Mouse (Mus musculus) frontal cortex, adult (tissue): ENCODE results near the gene Triobp.
A peak's percentile ranks its signal among the peaks of the same experiment; 100 is the strongest.

Source experiments
- ATAC-seq: cut with Nextera tagmentation; 2 replicates; pipeline ENCODE4 v1.9.2; 2017; ENCODE audit warnings: mild to moderate bottlenecking, moderate library complexity, mixed read lengths; ENCODE audit not compliant: low TSS enrichment

The Triobp gene

DNA sequence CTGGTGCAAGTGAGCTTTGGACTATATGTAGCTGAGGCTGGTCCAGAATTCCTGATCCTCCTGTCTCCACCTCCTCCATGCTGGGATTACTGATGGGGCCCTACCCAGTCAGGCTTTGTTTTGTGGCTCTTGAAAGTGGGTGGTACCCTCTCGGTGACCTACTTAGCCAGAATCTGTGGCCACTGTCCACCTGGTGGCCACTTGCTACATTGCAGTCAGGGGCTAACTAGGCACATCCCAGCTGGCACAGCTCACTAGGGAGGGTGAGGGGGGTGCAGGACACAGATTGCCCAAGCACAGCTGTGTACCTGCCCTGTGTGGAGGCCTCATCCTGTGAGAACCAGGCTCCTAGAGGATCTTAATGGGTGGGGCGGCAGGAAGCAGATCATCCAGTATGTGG is 15.4 kb downstream of the Triobp start:
- peak; percentile 73; the same call in 1 of the 2 replicates for ATAC-seq

DNA sequence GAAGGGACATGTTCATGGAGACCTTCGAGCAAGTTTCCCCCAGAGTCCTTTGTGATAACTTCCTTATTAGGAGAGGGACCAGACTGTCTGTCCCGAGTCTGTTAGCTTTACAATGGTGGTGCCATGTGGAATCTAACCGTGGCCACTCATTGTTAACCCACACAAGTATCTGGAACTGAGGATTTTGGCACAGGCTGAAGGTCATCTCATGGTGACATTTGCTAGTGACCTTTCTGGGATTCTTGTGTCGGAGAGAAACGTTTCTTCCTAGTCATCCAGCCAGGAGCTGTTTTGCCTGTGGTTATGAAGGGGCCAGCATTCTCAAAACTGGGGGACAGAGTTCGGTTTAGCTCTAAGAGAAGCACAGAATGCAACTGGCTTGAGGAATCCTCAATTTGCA is 24.1 kb downstream of the Triobp start:
- no peak for ATAC-seq

DNA sequence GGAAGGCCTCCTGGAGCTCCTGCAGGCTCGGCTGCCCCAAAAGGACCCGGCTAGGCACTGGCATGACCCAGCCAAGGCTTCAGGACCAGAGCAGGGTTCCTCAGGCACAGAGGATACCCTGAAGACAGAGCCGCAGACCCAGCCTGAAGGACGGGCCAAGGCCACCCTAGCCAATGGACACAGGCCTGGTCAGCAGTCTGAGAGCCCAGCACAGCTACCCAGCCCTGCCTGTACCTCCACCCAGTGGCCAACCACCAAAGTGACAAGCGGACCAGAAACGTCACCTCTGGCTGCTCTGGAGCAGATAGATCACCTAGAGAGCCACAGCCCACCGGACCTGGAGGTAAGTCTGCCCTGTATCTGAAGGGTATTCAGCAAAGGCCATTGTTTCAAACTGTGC is 26.4 kb downstream of the Triobp start:
- ATAC-seq, result no peak; the same call in 1 of the 2 replicates

DNA sequence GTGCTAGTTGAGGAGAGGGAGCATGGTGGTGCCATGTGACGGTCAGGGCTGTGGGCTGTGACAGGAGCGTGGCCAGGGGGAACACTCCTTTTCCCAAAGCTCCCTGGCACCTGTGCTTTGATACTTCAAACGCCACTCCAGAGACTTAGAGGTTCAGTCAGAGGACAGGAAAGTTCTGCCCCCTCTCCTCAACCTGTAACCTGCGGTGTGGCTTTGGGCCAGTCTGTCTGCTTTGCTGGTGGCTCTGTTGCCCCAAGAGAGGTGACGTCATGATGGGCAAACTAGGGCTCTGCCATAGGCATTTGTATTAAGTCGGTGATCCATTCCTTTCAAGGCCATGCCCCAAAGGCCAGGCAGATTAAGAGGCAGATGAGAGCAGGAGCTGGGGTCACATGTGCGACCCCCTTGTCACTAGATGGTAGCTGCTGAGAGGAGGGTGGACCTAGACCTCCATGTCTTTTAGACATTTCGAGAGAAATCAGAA is 30.2 kb downstream of the Triobp start:
- ATAC-seq, result no peak

DNA sequence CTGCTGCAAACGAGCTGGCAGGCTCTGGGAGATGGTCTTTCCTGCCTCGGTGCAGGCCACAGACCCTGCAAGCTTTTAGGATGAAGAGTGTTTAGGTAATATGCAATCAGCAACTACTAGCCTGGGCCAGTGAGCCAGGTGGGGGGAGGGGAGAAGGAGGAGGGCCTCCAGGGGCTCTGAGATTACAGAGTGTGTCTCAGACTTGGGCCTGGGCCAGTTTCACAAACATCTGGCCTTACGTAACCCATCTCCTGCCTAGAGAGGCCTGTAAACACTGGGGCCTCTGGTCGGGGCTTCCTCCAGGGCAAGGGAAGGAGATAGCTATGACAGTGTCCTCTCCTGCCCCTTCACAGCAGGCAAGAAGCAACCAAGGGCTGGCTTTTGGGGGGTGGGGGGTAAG is 31.4 kb downstream of the Triobp start:
- no peak for ATAC-seq

DNA sequence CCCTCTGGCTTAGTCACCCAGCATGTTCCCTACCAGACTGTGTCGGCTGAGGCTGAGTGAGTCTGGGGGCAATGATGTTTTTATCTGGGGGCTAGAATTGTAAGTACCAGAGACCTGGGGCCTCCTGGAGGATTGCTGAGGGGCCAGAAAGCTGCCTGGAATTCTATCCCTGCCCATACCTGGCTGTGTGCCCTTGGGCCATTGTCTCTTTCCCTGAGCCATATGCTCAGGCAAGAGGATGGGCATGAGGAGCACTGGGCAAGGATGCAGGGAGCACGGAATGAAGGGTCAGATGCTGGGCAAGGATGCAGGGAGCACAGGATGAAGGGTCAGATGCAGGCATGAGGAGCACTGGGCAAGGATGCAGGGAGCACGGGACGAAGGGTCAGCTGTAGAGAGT is 32.6 kb downstream of the Triobp start:
- no peak for ATAC-seq

DNA sequence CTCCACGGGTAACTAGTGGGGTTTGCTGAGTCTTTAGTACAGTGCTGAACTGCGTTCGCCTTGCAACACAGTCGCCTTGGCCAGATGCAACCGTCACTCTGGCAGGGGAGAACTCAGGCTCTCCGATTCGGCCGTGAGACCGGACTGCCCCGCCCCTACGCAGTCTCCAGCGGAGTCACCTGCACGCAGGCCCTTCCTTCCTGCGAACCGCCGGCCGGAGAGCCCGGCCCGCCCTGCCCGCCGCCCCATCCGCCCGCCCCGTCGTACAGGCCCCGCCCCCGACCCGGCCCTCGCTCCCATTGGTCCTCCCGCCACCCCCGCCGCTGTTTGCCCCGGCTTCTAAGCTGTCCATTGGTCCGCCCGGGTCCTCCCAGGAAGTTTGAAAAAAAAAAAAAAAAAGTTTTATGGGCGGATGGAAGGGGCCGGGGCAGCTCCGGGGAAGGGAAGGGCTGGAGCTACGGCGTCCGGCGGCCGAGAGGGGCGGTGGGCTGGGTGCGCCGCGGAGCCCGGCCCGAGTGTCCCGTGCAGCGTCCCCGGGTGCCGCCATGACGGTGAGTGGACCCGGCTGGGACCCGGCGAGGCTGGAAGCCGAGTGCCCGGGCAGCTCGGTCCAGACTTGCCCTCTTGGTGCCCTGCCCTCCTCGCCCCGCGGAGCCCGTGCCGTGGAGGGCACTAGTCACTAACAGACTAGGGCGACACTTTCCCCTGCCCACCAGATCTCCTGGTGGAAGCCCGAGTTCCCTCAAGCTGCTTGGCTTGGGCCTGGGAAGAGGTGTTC is 35.3 kb downstream of the Triobp start:
- ATAC-seq, result peak; percentile 47

DNA sequence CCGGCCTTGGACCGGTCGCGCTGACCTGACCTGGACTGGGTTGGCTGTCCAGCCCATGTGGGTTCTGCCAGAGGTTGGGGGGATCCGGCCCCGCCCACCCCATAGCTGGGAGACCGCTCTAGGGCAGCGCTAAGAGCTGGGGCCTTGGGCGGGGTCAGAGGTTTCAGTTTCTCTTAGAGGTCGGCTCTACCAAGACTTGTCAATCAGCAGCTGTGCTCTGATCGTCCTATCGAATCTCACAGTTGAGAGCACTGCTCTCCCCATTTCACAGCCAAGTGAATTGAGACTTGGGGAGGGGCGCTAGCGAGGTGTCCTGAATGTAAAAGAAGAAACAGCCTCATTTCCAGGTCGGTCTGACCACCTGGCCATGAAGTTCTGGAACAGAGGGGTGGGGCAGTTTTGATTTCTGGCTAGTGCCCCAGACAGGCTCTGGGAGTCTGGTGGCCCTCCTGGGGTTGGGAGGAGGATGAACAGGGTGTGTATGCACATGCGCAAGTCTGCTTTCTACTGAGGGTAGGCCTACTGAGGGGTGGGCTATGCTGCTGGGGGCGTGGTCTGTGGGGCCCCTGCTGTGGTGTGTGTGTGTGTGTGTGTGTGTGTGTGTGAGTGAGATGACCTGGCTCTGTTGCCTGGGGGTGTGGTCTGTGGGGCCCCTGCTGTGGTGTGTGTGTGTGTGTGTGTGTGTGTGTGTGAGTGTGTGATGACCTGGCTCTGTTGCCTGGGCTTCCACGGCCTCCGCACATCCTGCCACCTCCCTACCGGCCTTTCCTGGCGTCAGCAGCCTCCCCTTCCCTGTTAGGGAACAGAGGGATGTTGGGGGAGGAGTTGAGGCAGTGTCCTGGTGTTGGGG is 36.1 kb downstream of the Triobp start:
- peak; percentile 44; the same call in 1 of the 2 replicates for ATAC-seq

DNA sequence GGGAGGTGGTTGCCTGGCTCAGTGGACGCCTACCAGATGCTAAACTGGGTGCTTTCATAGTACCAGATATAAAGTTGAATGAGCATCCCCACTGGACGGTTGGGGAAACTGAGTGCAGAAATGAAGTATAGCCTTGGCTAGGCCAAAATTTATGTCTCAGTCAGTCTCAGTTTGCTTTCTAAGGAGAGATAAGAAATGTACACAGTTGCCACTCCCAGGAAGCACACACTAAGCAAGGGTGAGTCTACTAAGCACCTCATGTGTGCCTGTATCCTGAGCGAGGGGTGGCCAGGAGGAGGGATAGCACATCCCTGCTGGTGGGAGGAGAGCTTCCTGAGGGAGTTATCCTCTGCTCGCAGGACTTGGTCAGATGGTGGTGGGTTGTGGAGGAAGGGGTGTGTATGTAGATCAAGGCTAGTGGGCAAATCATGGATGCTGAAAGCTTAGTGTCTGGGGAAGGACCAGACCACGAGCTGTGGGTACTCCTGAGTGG is 36.8 kb downstream of the Triobp start:
- peak; percentile 17; the same call in 1 of the 2 replicates for ATAC-seq

DNA sequence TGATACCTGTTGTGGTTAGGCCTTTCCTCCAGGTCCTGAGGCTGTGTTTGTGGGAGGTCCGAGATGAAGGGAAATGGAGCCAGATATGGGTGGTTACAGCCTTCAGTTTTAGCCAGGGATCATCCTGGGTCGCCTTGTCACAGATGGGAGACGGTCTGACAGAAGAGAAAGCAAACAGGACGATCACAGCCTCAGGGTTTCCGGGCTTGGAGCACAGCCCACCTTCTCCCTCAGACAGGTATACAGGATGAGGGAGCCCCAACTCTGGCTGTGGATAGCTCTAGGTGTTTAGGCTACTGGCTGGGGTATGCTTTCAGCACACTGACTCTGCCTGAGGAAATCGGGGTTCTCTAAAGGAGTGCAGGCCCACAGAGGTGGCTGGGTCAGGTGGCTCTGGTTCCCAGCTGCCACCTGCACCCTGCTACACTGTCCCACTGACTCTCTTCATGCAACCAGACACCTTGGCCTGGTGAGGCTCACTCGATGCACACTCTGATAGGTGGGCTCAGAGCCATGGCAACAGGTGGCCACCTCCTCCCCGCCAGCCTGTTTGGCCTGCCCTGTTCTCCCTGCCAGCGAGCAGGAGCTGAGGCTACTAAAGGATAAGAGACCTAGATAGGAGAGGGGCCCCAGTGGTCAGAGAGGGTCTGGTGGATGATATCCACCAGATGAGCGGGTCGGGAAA is 39.2 kb downstream of the Triobp start:
- ATAC-seq, result no peak

DNA sequence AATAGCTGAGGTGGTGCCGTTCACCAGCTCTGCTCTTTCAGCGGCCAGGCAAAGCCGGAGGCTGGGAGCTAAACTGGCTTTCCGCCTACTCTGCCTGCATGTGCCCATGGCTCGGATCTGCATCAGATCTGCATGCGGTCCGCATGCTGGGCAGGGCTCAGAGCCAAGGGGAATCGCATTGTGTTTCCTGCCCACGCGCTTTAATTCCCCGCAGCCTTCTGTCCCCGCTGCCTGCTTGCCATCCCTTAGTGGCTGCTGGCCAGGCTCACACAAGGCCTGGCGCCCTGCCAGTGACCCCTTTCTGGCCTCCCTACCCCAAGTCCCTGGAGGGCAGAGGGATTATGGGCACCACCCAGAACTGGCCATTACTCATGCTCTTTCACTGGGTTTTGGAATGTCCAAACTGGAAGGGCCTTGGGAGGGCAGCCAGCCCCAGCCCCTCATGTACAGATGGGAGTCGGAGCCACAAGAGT is 41.0 kb downstream of the Triobp start:
- peak; percentile 72 for ATAC-seq

DNA sequence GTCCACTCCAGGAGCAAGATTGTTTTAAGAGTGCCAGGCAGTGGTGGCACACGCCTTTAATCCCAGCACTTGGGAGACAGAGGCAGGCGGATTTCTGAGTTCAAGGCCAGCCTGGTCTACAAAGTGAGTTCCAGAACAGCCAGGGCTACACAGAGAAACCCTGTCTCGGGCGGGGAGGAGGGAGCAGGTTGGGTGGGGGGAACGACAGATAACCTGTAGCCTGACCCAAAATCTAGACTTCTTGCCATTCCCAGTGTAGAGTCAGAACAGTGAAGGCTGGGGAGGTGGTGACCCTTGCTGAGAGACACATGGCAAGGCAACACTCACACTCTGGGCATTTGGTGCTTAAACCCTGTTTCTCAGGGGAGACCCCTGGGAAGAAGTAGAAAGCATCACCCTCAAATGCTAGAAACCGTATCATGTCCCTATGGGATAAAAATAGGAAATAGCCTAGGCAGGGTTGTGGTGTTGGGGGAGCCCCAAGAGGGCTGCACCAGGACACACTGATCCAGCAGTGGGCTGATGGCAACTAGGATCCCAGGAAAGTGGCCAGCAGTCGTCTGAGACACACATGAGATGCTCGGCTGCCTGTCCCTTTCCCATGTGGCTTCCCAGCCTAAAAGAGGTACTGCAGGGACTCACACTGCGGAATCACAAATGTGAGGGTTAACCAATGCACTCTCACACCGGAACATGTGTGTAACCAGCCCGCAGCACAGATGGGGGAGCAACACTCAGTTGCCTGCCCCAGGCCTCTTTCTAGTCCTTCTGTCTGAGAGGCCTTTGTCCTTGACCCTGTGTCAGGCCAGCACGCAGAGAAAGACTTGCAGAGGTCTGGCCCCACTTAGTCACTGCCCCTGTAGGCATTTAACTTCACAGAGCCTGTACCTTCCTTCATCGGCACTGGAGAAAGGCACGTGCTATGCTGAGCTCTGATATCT is 41.9 kb downstream of the Triobp start:
- ATAC-seq, result no peak

DNA sequence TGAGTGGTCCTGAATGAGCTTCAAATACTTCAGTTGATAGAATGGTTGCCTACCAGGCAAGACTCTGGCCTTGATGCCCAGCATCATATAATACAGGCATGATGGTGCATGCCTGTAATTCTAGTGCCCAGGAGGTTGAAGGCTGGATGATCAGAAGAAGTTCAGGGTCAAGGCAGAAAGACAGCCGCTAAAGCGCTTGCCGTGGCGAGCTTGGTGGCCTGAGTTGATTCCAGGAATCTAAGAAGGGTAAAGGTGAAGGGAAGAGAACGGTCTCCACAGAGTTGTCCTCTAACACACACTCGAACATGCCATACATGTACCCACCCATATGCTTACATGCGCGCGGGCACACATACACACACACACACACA is 42.6 kb downstream of the Triobp start:
- ATAC-seq, result no peak

DNA sequence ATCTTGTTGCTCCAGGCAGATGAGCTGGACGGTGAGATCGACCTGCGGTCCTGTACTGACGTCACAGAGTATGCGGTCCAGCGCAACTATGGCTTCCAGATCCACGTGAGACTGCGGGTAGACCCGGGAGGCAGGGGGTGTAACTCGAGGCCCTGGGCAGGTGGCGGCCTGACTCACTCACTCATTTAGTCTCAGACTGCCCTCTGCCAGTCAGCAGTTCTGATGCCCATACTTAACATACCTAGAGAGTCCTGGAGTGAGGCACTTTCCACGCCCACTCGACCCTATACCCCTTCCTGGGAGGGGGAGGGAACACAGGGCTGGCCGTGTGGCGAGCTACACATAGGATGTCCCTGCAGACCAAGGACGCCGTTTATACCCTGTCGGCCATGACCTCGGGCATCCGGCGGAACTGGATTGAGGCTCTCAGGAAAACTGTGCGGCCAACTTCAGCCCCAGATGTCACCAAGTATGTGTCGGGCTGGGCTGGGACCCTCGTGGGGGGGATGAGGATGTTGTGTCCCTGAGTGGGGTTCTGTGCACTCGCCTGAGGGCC is 43.5 kb downstream of the Triobp start:
- ATAC-seq, result no peak

DNA sequence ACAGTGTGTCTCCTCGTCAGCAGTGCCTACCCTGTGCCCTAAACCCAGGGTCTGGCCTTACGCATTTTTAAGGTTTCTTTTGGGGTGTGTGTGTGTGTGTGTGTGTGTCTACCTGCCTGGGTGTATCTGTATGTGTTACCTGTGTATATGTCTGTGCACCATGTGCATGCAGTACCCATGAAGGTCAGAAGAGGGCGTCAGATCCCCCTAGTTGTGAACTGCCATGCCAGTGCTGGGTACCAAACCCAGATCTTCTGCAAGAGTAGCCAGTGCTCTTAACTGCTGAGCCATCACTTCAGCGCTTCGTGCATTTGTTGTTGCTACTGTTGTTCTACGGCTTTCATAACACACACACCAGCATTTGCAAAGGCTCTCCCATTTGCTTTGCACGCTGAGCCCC is 44.7 kb downstream of the Triobp start:
- no peak for ATAC-seq

DNA sequence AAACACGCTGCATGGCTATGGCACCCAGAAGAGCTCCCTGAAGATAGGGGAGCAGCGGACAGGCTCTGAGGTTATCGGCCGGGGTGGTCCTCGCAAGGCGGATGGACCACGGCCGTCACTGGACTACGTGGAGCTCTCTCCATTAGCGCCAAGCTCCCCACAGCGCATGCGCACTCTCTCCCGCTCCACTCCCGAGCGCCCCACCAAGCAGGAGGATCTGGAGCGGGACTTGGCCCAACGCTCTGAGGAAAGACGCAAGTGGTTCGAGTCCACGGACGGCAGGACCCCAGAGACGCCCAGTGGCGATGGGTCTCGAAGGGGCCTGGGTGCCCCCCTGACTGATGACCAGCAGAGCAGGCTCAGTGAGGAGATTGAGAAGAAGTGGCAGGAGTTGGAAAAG is 45.4 kb downstream of the Triobp start:
- no peak for ATAC-seq

DNA sequence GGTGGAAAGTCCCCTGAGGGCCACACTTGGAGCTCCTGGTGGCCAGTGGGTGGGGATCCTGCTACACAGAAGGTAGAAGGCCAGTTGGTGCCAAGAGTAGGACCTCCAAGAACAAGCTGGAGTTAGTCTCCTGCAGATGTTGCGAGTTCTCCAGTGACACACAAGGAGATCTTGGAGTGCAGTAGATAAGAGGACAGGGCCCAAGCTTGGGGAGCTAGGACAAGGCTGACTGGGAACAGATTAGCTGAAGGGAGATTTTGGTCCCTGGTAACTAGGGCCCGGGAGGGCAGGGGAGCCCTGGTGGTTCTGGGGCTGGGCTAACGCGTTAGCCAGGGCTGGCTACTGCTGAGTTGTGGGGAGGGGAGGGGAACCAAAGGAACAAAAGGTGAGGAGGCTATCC is 48.4 kb downstream of the Triobp start:
- ATAC-seq, result no peak

DNA sequence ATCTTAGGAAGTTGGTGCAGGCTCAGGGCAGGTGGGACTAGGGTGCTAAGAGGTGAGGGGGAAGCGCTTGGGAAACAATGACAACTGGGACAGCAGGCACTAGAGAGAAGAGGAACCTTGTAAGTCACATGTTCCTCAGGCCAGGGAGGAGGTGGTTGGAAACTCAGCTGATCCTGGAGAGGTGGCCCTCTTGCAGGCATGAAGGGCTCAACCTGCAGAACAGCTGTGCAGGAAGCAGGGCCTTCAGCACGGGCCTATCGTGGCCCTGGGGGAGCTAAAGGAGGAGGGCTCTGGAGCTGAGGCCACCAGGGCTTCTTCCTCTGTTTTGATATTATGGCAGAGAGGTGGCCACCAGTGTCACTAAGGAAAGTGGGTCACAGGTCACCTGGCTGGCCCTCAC is 49.1 kb downstream of the Triobp start:
- no peak for ATAC-seq

DNA sequence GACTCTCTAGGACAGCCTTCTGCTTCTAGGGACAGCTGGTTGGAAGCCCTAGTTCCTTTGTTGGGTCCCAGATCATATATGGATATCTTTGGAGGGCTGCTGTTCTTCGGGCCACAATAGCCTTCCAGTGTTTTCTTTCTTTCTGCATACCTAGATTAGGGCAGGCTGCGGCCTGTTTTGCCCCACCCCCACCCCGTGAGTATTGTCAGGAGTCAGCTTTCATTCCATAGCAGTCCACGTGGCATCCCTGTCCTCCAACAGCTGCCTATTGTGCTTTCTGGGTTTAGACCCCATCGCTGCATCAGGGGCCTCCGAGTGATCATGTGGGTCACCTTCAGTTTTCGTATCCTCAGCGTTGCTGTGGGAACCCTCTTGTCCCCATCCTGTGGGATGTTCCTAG is 50.8 kb downstream of the Triobp start:
- ATAC-seq, result no peak

DNA sequence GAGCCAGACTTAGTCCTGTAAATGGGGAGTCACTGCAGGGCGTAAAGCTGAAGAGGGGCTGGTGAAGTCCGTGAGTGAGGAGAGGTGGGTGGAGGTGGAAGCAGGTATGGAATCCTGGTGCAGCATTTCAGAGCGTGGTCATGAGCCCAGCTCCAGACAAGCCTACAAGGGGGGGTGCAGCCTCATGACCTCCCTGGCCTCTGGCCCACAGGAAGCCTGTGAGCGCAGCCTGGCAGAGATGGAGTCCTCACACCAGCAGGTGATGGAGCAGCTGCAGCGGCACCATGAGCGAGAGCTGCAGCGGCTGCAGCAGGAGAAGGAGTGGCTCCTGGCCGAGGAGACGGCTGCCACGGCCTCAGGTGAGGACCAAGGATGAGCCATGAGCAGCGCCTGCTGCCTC is 52.1 kb downstream of the Triobp start:
- no peak for ATAC-seq

DNA sequence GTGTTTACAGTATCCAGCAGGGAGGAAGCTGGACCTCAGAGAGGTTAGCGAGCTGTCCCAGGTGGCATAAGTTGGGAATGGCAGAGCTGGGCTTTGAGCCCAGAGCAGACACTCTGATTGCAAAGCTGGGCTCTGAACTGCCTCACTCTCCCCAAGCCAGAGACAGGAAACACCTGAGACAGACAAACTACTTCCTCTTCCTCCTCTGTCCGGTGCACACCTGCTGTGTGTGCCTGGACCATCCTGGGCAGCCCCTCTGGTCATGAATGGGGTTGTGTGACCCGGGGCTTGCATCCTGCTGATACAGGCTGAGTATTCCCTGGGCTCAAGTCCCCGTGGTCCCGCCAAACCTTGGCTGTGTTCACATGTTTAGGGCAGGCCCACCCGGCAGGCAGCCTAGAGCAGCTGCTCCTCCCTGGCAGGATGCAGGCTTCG is 52.9 kb downstream of the Triobp start:
- no peak for ATAC-seq
